Mouse (Mus musculus): ENCODE results near the gene Gnl3l.
A peak's percentile ranks its signal among the peaks of the same experiment; 100 is the strongest.

Gnl3l gene

GRCm38 (mm10) chrX:150956522-150957300 is 60.4 kb downstream of the Gnl3l start:
- peak; percentile 58 to 71 for DNase-seq

GRCm38 (mm10) chrX:150956016-150956415 is 61.1 kb downstream of the Gnl3l start:
- no peak for DNase-seq

GRCm38 (mm10) chrX:150955441-150955840 is 61.7 kb downstream of the Gnl3l start:
- no peak for DNase-seq

- DNase-seq = no peak
Observed at GRCm38 (mm10) chrX:150954721-150955120, 62.4 kb downstream of the Gnl3l start.
